Mouse (Mus musculus): ENCODE results near the gene Knstrn.

Gene Knstrn

DNA sequence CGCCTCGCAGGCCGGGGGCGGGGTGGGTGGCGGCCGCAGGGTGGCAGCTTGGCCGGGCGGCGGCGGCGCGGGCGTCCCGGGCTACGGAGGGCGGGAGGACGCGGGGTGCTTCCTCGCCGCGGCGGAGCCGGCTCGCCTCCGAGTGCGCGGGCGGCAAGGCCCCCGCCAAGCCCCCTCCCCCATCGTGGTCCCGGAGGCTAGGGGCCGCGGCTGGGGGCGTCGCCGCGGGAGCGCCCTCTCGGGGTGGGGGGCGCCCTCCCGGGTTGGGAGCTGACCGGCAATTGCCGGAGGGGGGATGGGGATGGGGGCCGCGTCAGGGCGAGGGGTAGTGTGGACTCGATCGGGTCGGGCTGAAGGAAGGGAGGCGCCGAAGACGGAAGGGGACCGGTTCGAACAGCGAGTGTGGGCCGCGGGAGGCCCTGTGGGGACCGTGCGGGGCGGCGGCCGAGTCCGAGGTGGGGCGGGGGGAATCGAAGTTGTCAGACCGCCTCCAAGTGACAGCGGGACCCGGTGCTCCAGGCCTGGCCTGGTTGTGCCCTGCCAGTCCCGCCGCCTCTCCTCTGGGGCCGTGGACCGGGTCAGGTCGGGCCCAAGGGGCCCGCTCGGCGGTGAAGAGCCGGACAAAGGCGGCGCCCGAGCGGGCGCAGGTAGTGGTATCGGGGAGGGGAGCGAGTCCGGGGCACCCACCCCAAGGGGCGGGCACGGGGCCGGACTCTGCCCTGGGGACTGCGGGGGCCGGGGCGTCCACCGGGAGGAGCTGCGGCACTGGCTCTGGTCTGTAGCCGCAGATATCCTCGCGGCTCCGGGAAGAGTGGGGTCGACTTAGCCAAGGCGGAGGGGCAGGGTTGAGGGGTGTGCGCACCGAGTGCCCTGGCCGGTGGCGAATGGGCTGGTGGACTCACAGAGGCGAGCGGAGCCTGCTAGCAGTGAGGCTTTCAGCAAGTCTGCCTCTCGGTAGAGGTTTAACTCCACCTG is 88.5 kb downstream of the Knstrn start:
- DNase-seq, result peak; percentile 68 to 81

GRCm38 (mm10) chr2:118903333-118903741 is 89.5 kb downstream of the Knstrn start:
- DNase-seq, result no peak
